ENCODE assay signal across 20 mouse cellular contexts in genomic region chr6:133171286-133171685, GRCm38 (mm10).
A peak's percentile ranks its signal among the peaks of the same experiment; 100 is the strongest.
DNase-seq lines count a peak whose midpoint lies in the region; ATAC-seq and TF ChIP-seq lines count a peak whose summit lies in the region.
"Had no signal": no experiment of that assay in that cellular context is flagged by ENCODE, and none has a peak within 500 bp of the region (broad histone marks: within the 10 kb centered on the region; RNA-seq: fewer than 3 reads in every experiment).

No protein-coding gene starts in this region.

- no peak for ATAC-seq in kidney, postnatal 0 days (replicated peaks; ENCODE audit: low FRiP score, low read depth)
- ATAC-seq: hindbrain, embryonic 16.5 days; midbrain, embryonic 16.5 days had no signal

- no peak overlapping the region for H3K4me2 ChIP-seq in kidney, postnatal 0 days (ENCODE audit: low read length)
- H3K4me2 ChIP-seq: embryonic facial prominence, embryonic 15.5 days; liver, embryonic 13.5 days; neural tube, embryonic 12.5 days had no signal

- peak; percentile 8 for DNase-seq in embryo, embryonic 10 days (ENCODE audit: low spot score)
- no peak for DNase-seq in embryo, embryonic 9.5 days (ENCODE audit: extremely low spot score)
- DNase-seq in kidney, postnatal 0 days (ENCODE audit: low spot score) = no peak
- DNase-seq in kidney, adult 18-20 months = no peak
- DNase-seq in 3T3-L1 (ENCODE audit: low read depth, low spot score) = peak; percentile 39
- peak; percentile 29 for DNase-seq in ZHBTc4 (ENCODE audit: low read depth, low spot score)
- DNase-seq in limb, embryonic 10.5 days (ENCODE audit: low spot score) = no peak
- no peak for DNase-seq in right cerebral cortex, postnatal 25 days
- DNase-seq: adrenal gland, postnatal 25 days; cerebellum, postnatal 14 days; heart, adult 11 months; heart, postnatal 10 days; kidney, postnatal 10 days; liver, embryonic 13.5 days; lung, postnatal 36 days; right cerebral cortex, postnatal 14 days had no signal

- no peak overlapping the region for H3K4me3 ChIP-seq in kidney, postnatal 0 days (replicated peaks; ENCODE audit: low read depth, low read length)
- no peak overlapping the region for H3K4me3 ChIP-seq in limb, embryonic 10.5 days
- H3K4me3 ChIP-seq: embryonic facial prominence, embryonic 15.5 days; liver, embryonic 13.5 days; neural tube, embryonic 12.5 days had no signal

- H3K27ac ChIP-seq in kidney, postnatal 0 days = no peak overlapping the region
- H3K27ac ChIP-seq in limb, embryonic 10.5 days = no peak overlapping the region
- H3K27ac ChIP-seq: embryonic facial prominence, embryonic 15.5 days; liver, embryonic 13.5 days; neural tube, embryonic 12.5 days had no signal

- H3K9me3 ChIP-seq in kidney, postnatal 0 days (replicated peaks; ENCODE audit: low read length) = no peaks in the 10 kb centered on the region
- no peaks in the 10 kb centered on the region for H3K9me3 ChIP-seq in limb, embryonic 10.5 days (replicated peaks)
- H3K9me3 ChIP-seq: embryonic facial prominence, embryonic 15.5 days; liver, embryonic 13.5 days; neural tube, embryonic 12.5 days had no signal

- 55% methylated on average over 2 of the region's 2 CpGs for WGBS in kidney, postnatal 0 days
- 51% methylated on average over 2 of the region's 2 CpGs for WGBS in limb, embryonic 10.5 days

- no peaks in the 10 kb centered on the region for H3K4me1 ChIP-seq in kidney, postnatal 0 days (replicated peaks; ENCODE audit: insufficient read depth, low read length)
- H3K4me1 ChIP-seq in limb, embryonic 10.5 days = no peaks in the 10 kb centered on the region
- H3K4me1 ChIP-seq: embryonic facial prominence, embryonic 15.5 days; liver, embryonic 13.5 days; neural tube, embryonic 12.5 days had no signal

- peak; percentile 38; the same call in 1 of the 2 replicates for TF ChIP-seq CTCF in kidney, postnatal 0 days (IDR thresholded peaks at IDR 0.05; ENCODE audit: low read depth)

- H3K27me3 ChIP-seq in kidney, postnatal 0 days (ENCODE audit: insufficient read depth, low read length) = no peaks in the 10 kb centered on the region
- no peaks in the 10 kb centered on the region for H3K27me3 ChIP-seq in limb, embryonic 10.5 days (ENCODE audit: low read depth, poor library complexity, severe bottlenecking)
- H3K27me3 ChIP-seq: embryonic facial prominence, embryonic 15.5 days; liver, embryonic 13.5 days; neural tube, embryonic 12.5 days had no signal

- no peak overlapping the region for H3K9ac ChIP-seq in kidney, postnatal 0 days (ENCODE audit: low read depth, low read length)
- H3K9ac ChIP-seq: embryonic facial prominence, embryonic 15.5 days; liver, embryonic 13.5 days; neural tube, embryonic 12.5 days had no signal

- no peaks in the 10 kb centered on the region for H3K36me3 ChIP-seq in kidney, postnatal 0 days (ENCODE audit: insufficient read depth, low read length)
- H3K36me3 ChIP-seq in limb, embryonic 10.5 days = no peaks in the 10 kb centered on the region
- H3K36me3 ChIP-seq: embryonic facial prominence, embryonic 15.5 days; liver, embryonic 13.5 days; neural tube, embryonic 12.5 days had no signal

Comparison
In these comparisons a context has a peak if more than half of its experiments do, and no peak if none do; other contexts are left out.
1. DNase-seq: peak in embryo, embryonic 10 days (single experiment), 3T3-L1 (single experiment) and ZHBTc4 (single experiment); none in embryo, embryonic 9.5 days (single experiment), kidney, postnatal 0 days (single experiment), kidney, adult 18-20 months (single experiment), limb, embryonic 10.5 days (single experiment) and right cerebral cortex, postnatal 25 days (single experiment).